In genomic region chr12:24572421-24573274, GRCm38 (mm10) we compare ENCODE assay signal across 8 mouse cellular contexts. TPM values are rescaled to one million over a fixed set of nuclear protein-coding genes. Genes with fewer than 3 reads are reported as not detected.
DNase-seq lines count a peak whose midpoint lies in the region; ATAC-seq and TF ChIP-seq lines count a peak whose summit lies in the region.

No protein-coding gene starts in this region.

- H3K27me3 ChIP-seq in liver, postnatal 0 days (ENCODE audit: insufficient read depth, low read length): peaks cover 41% of the 10 kb centered on the region

- peak overlapping the region; percentile 69 for H3K4me3 ChIP-seq in liver, postnatal 0 days (ENCODE audit: low read depth, low read length)

- DNase-seq in layer of hippocampus, adult 9-11 months: peak; percentile 28
- no peak for DNase-seq in layer of hippocampus, adult 18-20 months (ENCODE audit: low spot score in 2 of 2)
- peak; percentile 53 for DNase-seq in adipocyte (ENCODE audit: low spot score)
- DNase-seq in liver, postnatal 0 days: no peak
- no peak for DNase-seq in cerebellum, postnatal 4 days (ENCODE audit: low spot score in 2 of 2)
- DNase-seq in adrenal gland, postnatal 10 days: no peak
- no peak for DNase-seq in testis, postnatal 14 days (ENCODE audit: low spot score)

- no peak overlapping the region for H3K27ac ChIP-seq in liver, postnatal 0 days (ENCODE audit: low read depth)

- H3K9me3 ChIP-seq in liver, postnatal 0 days (ENCODE audit: low read length): no peaks in the 10 kb centered on the region

- peak overlapping the region; percentile 97 for H3K4me2 ChIP-seq in liver, postnatal 0 days (ENCODE audit: low read depth, low read length)

- TF ChIP-seq EP300 in liver, postnatal 0 days (IDR thresholded peaks at IDR 0.05; ENCODE audit: low read depth): no peak

- peaks cover 8% of the 10 kb centered on the region for H3K4me1 ChIP-seq in liver, postnatal 0 days (ENCODE audit: insufficient read depth)

- WGBS in liver, postnatal 0 days (ENCODE audit: insufficient replicate concordance): 6% methylated on average over 47 of the region's 48 CpGs

- no peak for TF ChIP-seq CTCF in liver, postnatal 0 days (IDR thresholded peaks at IDR 0.05; ENCODE audit: low read depth)

- peak overlapping the region; percentile 60 for H3K9ac ChIP-seq in liver, postnatal 0 days (replicated peaks)

- H3K36me3 ChIP-seq in liver, postnatal 0 days (replicated peaks; ENCODE audit: insufficient read depth, low read length): no peaks in the 10 kb centered on the region

- peak; percentile 10 for ATAC-seq in granulocyte monocyte progenitor cell, adult 5-6 weeks (replicated peaks; ENCODE audit: poor library complexity, severe bottlenecking)
- ATAC-seq in liver, postnatal 0 days: peak; percentile 46

RNA-seq across cellular contexts. Expression of gene Grhl1, which starts 0.6 kb away (rescaled TPM):
- total RNA-seq in layer of hippocampus, adult 18-20 months (2021): 10 to 100 TPM; 26.4 to 30.5 TPM
- total RNA-seq in granulocyte monocyte progenitor cell, adult 5-6 weeks (2014; fragmentation: Nextera tagmentation): 0.53 TPM in 1 of 2 replicates, not detected in the other
- 0.62 and 0.73 TPM in 2 replicates for total RNA-seq in granulocyte monocyte progenitor cell, adult 5-6 weeks (2017)
- 0.20 and 0.23 TPM in 2 replicates for polyA plus RNA-seq in liver, postnatal 0 days (2015; fragmentation: Nextera tagmentation; extraction: Ambion mirVana)
- total RNA-seq in adrenal gland, postnatal 10 days (2021): 1 to 10 TPM; 1.1 to 1.4 TPM

Comparison
In these comparisons a context has a peak if more than half of its experiments do, and no peak if none do; other contexts are left out.
1. DNase-seq: peak in layer of hippocampus, adult 9-11 months (single experiment) and adipocyte (single experiment); none in layer of hippocampus, adult 18-20 months (0 of 2), liver, postnatal 0 days (single experiment), cerebellum, postnatal 4 days (0 of 2), adrenal gland, postnatal 10 days (single experiment) and testis, postnatal 14 days (single experiment).
2. RNA of gene Grhl1, which starts 0.6 kb away (total RNA-seq): 26.4 to 30.5 TPM in layer of hippocampus, adult 18-20 months; 1.1 to 1.4 TPM in adrenal gland, postnatal 10 days and 0.53 to 0.73 TPM in granulocyte monocyte progenitor cell, adult 5-6 weeks; every median in the first group is over 10 times any median in the second.